Mouse (Mus musculus) c-Kit-positive CD71-positive TER-119-positive erythroid progenitor cells, embryonic 14.5 days (primary cell): Measurements from ENCODE around the gene E2f8.

Experiments
- DNase-seq: peaks from one replicate; pipeline ENCODE4 v3.0.0-alpha.2; 2013; ENCODE audit warnings: low spot score

The E2f8 gene

GRCm38 (mm10) chr7:48855461-48855860 is 25.9 kb downstream of the E2f8 start:
- DNase-seq: no peak

DNA sequence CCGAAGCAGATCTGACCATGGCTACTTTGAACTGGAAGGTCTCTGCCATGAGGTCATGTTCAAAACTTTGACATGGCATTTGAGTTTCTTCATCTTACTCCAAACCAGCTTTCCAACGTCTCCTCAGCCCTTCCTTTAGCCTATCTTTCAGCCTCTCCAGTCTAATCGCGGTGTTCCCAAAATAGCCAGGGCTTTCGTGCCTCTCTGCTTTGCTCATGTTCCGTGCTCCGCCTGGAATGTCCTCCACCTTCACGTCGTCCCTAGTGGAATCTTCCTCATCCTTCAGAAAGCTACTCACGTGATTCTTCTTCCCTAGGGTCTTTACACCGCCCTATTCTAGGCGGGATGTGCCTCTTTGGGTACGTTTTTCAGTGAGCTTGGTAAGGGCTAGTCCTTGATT is 27.9 kb downstream of the E2f8 start:
- DNase-seq: no peak

- no peak for DNase-seq
Observed at GRCm38 (mm10) chr7:48851529-48852104, 29.8 kb downstream of the E2f8 start.

DNA sequence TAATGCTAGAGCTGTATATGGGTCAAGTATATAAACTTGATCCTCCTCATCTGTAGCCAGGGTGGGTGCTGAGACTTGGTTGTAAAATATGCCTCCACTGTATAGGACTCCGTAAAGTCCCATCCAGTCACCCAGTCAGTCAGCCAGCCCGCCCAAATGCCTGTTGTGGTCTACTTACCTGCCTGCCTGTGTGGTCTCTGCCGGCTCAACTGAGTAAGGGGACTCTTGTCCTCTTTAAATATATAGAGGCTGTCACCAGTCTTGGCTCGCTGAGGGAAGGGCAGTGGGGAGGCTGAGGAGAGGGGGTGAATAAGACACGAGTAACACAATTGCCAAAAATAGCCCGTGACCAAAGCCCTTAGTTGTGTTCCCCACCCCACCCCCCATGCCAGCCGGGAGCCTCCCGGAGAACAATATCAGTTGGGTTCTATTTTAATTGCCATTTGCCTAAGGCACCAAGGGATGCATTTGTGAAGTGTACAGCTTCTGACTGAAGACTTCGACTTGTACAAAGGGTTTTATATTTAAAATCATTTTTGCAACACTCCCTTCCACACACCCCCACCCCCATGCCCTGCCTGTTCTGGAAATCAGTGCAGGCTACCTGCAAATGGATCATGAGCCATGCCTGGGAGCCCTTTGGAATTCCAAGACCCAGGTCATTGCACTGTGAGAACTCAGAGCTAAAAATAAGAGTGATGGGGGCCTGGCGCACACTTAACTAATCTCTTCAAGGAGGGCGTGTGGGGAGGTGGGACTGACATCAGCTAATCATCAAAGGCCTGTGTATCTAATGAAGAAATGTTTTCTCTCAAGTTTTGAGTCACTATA is 33.4 kb downstream of the E2f8 start, which contains the start of gene Csrp3:
Csrp3 (minus strand) TSS at position 214 of the 831 bp plus-strand sequence.
- no peak for DNase-seq

DNA sequence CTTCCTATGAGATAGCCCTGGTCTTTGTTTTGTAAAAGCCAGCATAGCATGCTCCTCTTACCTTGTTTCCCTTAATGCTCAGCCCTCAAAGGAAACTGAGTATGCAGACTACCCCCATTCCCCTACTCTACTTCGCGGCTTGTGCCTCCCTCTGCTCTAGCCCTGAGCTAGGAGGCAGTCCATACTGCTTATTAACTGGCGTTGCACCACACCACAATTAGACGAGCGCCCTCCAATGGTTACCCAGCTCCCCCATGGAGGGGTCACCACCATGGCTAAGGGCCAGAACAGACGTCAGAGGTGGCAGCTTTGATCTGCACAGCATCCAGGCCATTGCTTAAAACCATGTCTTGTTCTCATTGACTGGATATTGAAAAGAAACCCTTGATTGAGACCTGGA is 34.6 kb downstream of the E2f8 start:
- DNase-seq: no peak

GRCm38 (mm10) chr7:48845213-48845973 is 36.0 kb downstream of the E2f8 start:
- DNase-seq: no peak

- DNase-seq: no peak
Observed at GRCm38 (mm10) chr7:48843541-48843940, 37.9 kb downstream of the E2f8 start.

DNA sequence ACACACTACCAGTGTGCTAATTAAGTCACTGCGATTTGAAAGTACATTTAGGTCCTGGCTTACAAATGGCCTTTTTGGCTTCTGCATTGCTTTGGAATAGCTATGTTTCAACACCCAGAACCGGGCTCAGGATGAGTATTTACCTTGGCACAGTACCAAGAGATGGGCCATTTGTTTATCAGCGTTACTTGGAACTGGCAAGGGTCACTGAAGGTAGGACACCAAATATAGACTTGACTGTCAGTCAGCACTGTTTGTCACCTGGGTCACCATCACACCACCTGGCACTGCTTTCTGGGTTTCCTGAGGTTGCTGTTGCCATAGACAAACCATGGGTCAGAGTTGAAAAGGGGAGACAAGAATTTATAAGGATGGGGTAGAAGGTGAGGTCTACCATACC is 39.0 kb downstream of the E2f8 start:
- DNase-seq: no peak

DNA sequence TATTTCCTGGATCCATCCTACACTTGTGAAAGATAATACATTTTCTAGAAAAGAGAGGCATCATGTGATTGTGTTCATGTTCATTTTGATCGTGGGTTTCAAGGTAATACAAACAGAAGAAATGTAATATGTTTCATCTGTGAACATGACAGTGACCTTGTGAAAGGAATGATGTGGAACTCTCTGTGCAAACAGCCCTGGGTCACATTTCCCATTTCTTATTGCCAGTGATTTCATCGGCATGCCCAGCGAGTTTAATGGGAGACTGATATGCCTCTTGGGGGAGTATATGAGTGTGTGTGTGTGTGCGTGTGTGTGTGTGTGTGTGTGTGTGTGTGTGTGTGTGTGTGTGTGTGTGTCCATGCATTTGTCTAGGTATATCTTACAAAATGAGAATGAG is 39.9 kb downstream of the E2f8 start:
- no peak for DNase-seq

DNA sequence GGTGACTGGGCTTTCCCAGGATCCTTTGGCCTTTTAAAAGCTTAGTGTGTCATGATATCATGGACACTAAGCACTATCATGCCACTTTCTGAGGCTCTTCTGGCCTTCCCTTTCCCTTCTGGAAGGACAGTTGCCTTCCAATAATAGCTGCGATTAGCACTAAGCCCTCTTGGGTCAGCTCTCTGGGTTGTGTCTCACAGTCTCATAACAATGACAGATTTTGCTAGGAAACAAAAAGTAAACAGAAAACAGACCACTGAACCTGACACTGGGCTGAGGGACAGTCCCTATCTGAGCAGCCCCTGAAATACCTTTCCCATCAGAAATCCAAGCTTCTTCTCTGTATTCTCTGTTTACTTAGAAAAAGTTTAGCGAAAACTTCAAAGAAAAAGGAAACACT is 40.9 kb downstream of the E2f8 start:
- DNase-seq: no peak

GRCm38 (mm10) chr7:48838434-48838833 is 43.0 kb downstream of the E2f8 start:
- no peak for DNase-seq

- no peak for DNase-seq
Observed at GRCm38 (mm10) chr7:48836949-48837348, 44.4 kb downstream of the E2f8 start.

- DNase-seq: no peak
Observed at GRCm38 (mm10) chr7:48834989-48835626, 46.3 kb downstream of the E2f8 start.

GRCm38 (mm10) chr7:48834371-48834970 is 46.9 kb downstream of the E2f8 start:
- no peak for DNase-seq

DNA sequence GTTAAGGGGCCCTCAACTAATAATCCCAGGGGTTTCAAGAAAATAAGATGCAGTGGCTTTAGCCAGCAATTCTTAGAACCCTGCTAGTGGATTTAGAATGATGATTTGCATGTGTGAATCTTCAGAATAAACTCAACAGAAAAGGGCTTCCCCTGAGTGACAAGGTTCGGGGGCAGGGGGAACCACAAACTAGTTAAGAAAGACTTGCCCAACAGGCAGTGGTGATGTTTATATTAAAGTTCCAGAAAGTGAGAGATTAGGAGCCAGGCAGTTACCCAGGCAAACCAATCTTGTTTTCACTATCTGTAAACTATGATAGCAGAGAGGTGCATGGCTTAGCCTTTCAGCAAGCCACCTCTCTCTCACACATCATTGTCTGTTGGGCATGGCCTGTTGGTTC is 48.7 kb downstream of the E2f8 start:
- DNase-seq: no peak

- no peak for DNase-seq
Observed at GRCm38 (mm10) chr7:48830395-48830794, 51.0 kb downstream of the E2f8 start.

DNA sequence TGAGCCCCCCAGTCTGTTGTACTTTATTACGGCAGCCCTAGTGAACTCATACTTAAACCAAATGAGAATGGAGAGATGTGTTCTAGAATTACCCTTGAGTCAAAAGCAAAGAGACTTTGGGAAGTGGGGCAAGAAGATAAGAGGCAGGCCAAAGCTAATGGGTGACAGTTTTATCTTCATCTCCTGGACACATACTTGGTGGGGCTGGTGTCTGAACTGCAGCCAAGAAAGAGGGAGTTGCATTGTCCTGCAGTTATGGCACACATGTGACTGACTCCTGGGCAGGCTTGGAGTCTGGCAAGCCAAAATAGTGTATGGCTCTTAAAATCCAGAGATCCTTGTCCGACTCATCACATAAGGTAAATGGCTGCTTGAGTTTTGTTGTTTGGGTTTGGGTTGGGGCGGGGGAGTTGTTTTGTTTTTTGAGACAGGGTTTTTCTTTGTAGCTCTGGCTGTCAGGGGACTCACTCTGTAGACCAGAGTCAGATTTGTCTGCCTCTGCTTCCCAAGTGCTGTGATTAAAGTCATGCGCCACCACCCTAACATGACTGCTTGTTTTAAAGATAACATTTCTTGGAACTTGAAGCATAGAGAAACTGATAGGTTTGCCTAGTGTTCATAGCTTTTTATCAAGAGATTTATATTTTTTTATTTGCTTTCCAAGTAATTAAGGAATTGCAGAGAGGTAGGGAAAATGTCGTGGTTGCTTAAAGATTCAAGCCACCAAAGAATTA is 52.1 kb downstream of the E2f8 start:
- no peak for DNase-seq

- DNase-seq: no peak
Observed at GRCm38 (mm10) chr7:48825170-48825569, 56.2 kb downstream of the E2f8 start.

DNA sequence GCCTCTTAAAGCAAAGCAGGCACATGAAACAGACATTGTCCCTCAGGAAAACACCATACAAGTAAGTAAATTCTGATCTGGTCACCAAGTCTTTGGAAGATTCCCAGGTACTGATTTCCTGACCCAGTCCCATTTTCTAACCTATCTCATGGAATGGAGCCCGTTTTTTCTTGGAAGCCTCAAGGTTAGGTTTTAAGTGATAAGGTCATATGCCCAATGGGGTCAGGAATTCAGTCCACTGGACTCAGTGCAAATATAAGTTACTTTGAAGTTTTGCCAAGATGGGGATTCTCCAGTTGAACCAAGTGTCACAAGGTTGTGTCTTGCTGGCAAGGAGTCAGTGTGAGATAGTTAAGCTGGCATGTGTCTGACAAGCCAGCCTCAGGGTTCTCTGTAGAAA is 56.7 kb downstream of the E2f8 start:
- no peak for DNase-seq

- no peak for DNase-seq
Observed at GRCm38 (mm10) chr7:48823621-48824020, 57.8 kb downstream of the E2f8 start.

DNA sequence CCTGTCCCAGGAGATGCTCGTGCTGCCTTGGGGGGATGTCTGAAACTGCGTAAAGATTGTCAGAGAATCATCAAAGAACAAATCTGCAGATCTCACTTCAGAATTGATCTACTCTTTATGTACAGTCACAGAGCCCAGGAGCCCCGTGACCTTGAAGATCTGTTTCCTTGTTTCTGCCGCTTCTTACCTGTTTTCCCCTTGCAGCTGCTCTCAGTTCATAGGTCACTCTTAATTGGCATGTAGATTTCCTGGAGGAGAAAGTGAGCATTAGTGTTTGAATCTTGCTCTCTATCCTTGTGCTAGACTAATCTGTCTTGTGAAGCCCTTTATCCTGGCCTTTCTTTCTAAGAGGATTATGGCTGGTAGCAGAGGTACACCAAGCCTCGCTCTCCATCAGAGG is 59.7 kb downstream of the E2f8 start:
- DNase-seq: no peak
